Mouse (Mus musculus): ENCODE data around the gene Tubb2a. TPM values are rescaled to one million over a fixed set of nuclear protein-coding genes. Genes with fewer than 3 reads are reported as not detected.
A peak's percentile ranks its signal among the peaks of the same experiment; 100 is the strongest.

Gene Tubb2a
- total and polyA plus RNA-seq, 3 experiments: 17.6 to 43.0 (median 26.1) TPM

DNA sequence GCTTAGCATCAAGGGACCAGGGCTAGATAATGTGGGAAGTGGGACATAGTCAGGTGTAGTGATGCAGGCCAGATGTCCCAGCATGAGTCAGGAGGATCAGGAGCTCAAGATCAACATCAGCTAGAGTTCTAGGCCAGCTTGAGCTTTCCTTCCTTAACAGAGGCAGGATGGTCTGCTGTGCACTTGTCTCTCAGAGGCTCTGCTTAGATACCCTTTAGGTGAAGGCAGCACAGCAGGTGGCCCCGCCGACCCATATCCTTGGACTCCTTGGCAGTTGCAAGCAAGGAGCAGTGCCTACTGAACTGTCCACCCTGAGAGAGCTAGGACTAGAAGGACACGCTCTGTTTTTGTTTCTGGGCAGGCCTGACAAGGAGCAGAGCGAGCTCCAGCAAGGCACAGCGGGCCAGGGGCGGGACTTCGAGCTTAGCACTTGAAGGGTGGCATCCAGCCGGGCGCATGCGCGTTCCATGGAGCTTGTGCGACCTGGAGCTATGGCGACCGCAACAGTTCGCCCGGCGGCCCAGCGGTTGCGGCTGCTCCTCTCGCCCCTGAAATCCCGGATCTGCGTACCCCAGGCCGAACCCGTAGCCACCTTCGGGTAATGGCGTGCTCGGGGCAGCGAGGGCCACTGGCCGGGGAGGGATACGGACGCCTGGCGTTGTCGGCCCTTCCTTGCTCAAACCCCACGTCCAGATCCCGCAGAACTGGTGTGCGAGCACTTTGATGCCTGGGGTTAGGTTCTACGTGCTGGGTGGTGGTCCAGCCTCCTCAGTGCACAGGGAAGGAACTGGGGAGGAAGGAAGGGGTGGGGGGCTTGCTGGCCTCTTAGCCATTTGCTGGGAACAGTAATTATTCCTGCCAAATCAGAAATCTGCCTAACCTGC is 40.4 kb downstream of the Tubb2a start, which contains the start of gene Bphl (continued):
- TF ChIP-seq IRF4 (IDR thresholded peaks at IDR 0.05; ENCODE audit: low read depth, low read length): 0 out of 2 replicates have a peak, but pooled peaks have one; percentile 6
- TF ChIP-seq ZMIZ1 (IDR thresholded peaks at IDR 0.05; ENCODE audit: low read depth, low read length): peak; percentile 78
- TF ChIP-seq USF1 (IDR thresholded peaks at IDR 0.05; ENCODE audit: low read depth, low read length): no peak
- TF ChIP-seq RAD21 (IDR thresholded peaks at IDR 0.05; ENCODE audit: low read depth, low read length): no peak
- peak; percentile 93 for TF ChIP-seq NELFE (IDR thresholded peaks at IDR 0.05; ENCODE audit: low read depth, low read length)
- TF ChIP-seq MYC (IDR thresholded peaks at IDR 0.05; ENCODE audit: low read depth, low read length): no peak
- no peak for TF ChIP-seq KAT2A (IDR thresholded peaks at IDR 0.05; ENCODE audit: insufficient replicate concordance, low read length)

DNA sequence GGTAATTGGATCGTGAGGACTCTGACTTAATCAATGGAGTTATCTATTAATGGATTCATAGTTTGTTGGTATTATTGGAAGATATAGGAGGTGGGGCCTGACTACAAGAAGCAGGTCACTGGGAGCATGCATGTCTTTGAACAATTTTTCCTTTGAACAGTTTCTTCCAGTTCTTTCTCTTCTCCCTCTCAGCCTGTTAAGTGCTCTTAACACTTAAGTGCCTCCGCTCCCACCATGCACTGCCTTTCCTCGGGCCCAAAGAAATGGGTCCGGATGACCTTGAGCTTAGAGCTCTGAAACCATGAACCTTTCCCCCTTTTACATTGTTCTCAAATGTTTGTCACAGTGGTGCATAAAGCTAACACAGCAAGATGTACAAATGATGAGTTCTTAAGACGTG is 41.1 kb downstream of the Tubb2a start:
- Histone ChIP-seq H3K9me3 (replicated peaks; ENCODE audit: low read length) (peaks cover 4% of the 10 kb centered on the region), H3K4me3 (replicated peaks in 1 of 3; ENCODE audit: low read depth in 2 of 3, low read length in 2 of 3, poor library complexity in 1 of 3) (no peak overlapping the region), H3K36me3 (replicated peaks in 1 of 2; ENCODE audit: control insufficient read depth in 1 of 2, insufficient read depth in 1 of 2, low read length in 1 of 2) (peaks cover 11 to 33% of the 10 kb centered on the region in 2 experiments), H3K4me2 (ENCODE audit: insufficient read depth, low read depth, poor library complexity, severe bottlenecking) (no peak overlapping the region), H3K27ac (ENCODE audit: insufficient read depth, low read depth) (no peak overlapping the region), H3K27me3 (replicated peaks) (no peaks in the 10 kb centered on the region), H3K9ac (ENCODE audit: insufficient read depth, low read depth) (no peak overlapping the region), H3K4me1 (ENCODE audit: control insufficient read depth in 1 of 2, insufficient read depth in 2 of 2) (peaks cover 6 to 20% of the 10 kb centered on the region in 2 experiments; a peak in 3 of 4 replicates), H3K79me2 (replicated peaks; ENCODE audit: control insufficient read depth, extremely low read depth, insufficient read depth, poor library complexity, severe bottlenecking) (no peaks in the 10 kb centered on the region)
- no peak for DNase-seq (ENCODE audit: extremely low read depth)
- in situ Hi-C loops (cut with MboI; ENCODE audit: low pct_ligation_motif_present, low pct_unique_long_range_greater_than_20kb, low sequenced_read_pairs) (no loop called here), dilution Hi-C loops (cut with MboI; ENCODE audit: extremely low pct_ligation_motif_present, extremely low pct_unique_long_range_greater_than_20kb, low sequenced_read_pairs) (no loop called here)
- TF ChIP-seq HCFC1 (IDR thresholded peaks at IDR 0.05; ENCODE audit: low read depth, low read length): no peak
- TF ChIP-seq MAFK (IDR thresholded peaks at IDR 0.05; ENCODE audit: insufficient replicate concordance, low read length): no peak
- TF ChIP-seq ZKSCAN1 (IDR thresholded peaks at IDR 0.05; ENCODE audit: borderline replicate concordance, low read depth, low read length): no peak
- no peak for TF ChIP-seq RAD21 (IDR thresholded peaks at IDR 0.05; ENCODE audit: low read depth, low read length)
- TF ChIP-seq CTCF (conservative IDR thresholded peaks at IDR 0.05 in 1 of 2, IDR thresholded peaks at IDR 0.05 in 1 of 2; ENCODE audit: low read depth in 2 of 2, low read length in 2 of 2): no peak
- TF ChIP-seq JUN (IDR thresholded peaks at IDR 0.05; ENCODE audit: insufficient read depth, low read depth, low read length): no peak
- no peak for TF ChIP-seq TBP (conservative IDR thresholded peaks at IDR 0.05; ENCODE audit: low read depth, low read length)
- no peak for TF ChIP-seq POLR2A (IDR thresholded peaks at IDR 0.05; ENCODE audit: low read depth, low read length)
- no peak for TF ChIP-seq MAZ (IDR thresholded peaks at IDR 0.05; ENCODE audit: low read depth, low read length)
- TF ChIP-seq ZNF384 (IDR thresholded peaks at IDR 0.05; ENCODE audit: low read depth, low read length): no peak
- no peak for TF ChIP-seq MAX (IDR thresholded peaks at IDR 0.05; ENCODE audit: low read length)

DNA sequence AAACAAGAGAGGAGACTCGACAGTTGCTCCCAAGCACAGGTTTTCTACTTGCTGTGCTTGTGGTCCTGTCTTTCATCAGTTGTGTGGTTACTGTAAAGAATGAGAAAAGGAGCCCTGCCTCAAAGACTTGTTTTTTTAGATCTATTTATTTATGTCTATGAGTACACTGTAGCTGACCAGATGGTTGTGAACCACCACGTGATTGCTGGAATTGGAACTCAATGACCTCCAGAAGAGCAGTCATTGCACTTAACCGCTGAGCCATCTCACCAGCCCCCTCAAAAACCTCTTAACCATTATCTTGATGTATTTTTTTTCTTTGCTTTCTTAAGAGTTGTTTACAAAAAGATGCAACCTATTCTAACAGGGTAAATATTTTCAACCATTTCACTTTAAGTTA is 42.4 kb downstream of the Tubb2a start:
- no peak overlapping the region for H3K9ac ChIP-seq (ENCODE audit: insufficient read depth, low read depth)
- in situ Hi-C loops (cut with MboI; ENCODE audit: low pct_ligation_motif_present, low pct_unique_long_range_greater_than_20kb, low sequenced_read_pairs): no loop called here
- no peaks in the 10 kb centered on the region for H3K27me3 ChIP-seq (replicated peaks)
- H3K9me3 ChIP-seq (replicated peaks; ENCODE audit: low read length): peaks cover 4% of the 10 kb centered on the region
- H3K4me2 ChIP-seq (ENCODE audit: insufficient read depth, low read depth, poor library complexity, severe bottlenecking): no peak overlapping the region
- no peak overlapping the region for H3K4me3 ChIP-seq (replicated peaks in 1 of 3; ENCODE audit: low read depth in 2 of 3, low read length in 2 of 3, poor library complexity in 1 of 3)
- peaks cover 6 to 20% of the 10 kb centered on the region in 2 experiments; a peak in 3 of 4 replicates for H3K4me1 ChIP-seq (ENCODE audit: control insufficient read depth in 1 of 2, insufficient read depth in 2 of 2)
- H3K79me2 ChIP-seq (replicated peaks; ENCODE audit: control insufficient read depth, extremely low read depth, insufficient read depth, poor library complexity, severe bottlenecking): no peaks in the 10 kb centered on the region
- TF ChIP-seq MXI1 (IDR thresholded peaks at IDR 0.05; ENCODE audit: low read depth, low read length) (no peak), PAX5 (IDR thresholded peaks at IDR 0.05; ENCODE audit: low read length) (no peak), ETS1 (conservative IDR thresholded peaks at IDR 0.05; ENCODE audit: low read depth, low read length) (no peak), USF2 (conservative IDR thresholded peaks at IDR 0.05; ENCODE audit: low read depth, low read length) (no peak), KAT2A (IDR thresholded peaks at IDR 0.05; ENCODE audit: insufficient replicate concordance, low read length) (no peak)
- H3K36me3 ChIP-seq (replicated peaks in 1 of 2; ENCODE audit: control insufficient read depth in 1 of 2, insufficient read depth in 1 of 2, low read length in 1 of 2): peaks cover 21 to 44% of the 10 kb centered on the region in 2 experiments
- no peak overlapping the region for H3K27ac ChIP-seq (ENCODE audit: insufficient read depth, low read depth)
- DNase-seq (ENCODE audit: extremely low read depth): no peak
- dilution Hi-C loops (cut with MboI; ENCODE audit: extremely low pct_ligation_motif_present, extremely low pct_unique_long_range_greater_than_20kb, low sequenced_read_pairs): no loop called here
